Mouse (Mus musculus): Measurements from ENCODE around the gene Srsf4. TPM values are rescaled to one million over a fixed set of nuclear protein-coding genes. Genes with fewer than 3 reads are reported as not detected.

The Srsf4 gene
- polyA plus RNA-seq, 1 experiment from 2014 or later, result 39.6 TPM

DNA sequence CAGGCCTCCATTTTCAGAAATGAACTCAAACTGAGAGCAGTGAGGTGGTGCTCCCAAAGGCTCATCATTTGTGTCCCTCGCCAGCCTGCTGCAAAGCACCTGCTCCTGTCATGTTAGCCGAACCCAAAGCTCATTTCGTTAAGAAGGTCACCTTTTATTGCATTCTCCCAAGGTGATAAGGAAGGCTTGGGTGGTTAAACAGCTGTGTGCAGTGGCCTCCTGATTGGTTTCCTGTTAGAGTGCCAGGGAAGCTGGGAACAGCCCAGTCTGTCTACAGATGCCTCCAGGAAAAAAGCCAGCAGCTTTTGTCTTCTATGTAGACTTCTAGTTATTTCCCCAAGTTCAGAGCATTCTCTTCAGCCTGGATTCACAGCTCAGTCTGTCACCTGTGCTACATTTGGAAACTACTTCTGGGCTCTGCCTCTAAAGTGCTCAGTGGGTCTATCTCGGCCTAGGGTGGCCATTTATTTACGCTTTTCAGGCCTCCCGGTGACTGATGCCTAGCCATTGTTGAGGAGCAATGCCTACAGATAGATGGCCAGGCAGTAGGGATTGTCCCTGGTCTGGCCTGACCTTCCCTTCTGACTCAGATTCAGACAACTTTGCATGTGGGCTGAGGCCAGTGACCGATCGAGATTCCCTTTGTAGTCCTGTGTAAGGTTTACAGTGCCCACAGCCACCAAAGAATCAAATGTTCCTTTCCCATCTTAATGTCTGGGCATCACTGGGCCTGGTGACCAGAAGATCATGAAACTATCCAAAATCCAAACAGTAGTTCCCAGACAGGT lies 27.2 kb upstream of the Srsf4 start:
- 89% methylated on average over 8 of the region's 8 CpGs for WGBS (ENCODE audit: missing documents)
- H3K79me2 ChIP-seq (ENCODE audit: inconsistent target), result peaks cover 15% of the 10 kb centered on the region; the same call in 1 of the 2 replicates
- no peaks in the 10 kb centered on the region for H3K36me3 ChIP-seq (ENCODE audit: inconsistent target)
- no peak overlapping the region for H3K27ac ChIP-seq
- H3K4me3 ChIP-seq (ENCODE audit: inconsistent target), result no peak overlapping the region

GRCm38 (mm10) chr4:131848082-131848481 lies 25.3 kb upstream of the Srsf4 start:
- WGBS (ENCODE audit: missing documents), result 99% methylated on average over 6 of the region's 6 CpGs
- Histone ChIP-seq H3K27ac (no peak overlapping the region), H3K79me2 (ENCODE audit: inconsistent target) (peaks cover 15% of the 10 kb centered on the region; the same call in 1 of the 2 replicates), H3K36me3 (ENCODE audit: inconsistent target) (no peaks in the 10 kb centered on the region), H3K4me3 (ENCODE audit: inconsistent target) (no peak overlapping the region)

GRCm38 (mm10) chr4:131849986-131850638 lies 23.3 kb upstream of the Srsf4 start:
- Histone ChIP-seq H3K27ac (no peak overlapping the region), H3K79me2 (ENCODE audit: inconsistent target) (no peaks in the 10 kb centered on the region)
- WGBS (ENCODE audit: missing documents), result 31% methylated on average over 5 of the region's 5 CpGs

GRCm38 (mm10) chr4:131854950-131855349 lies 18.5 kb upstream of the Srsf4 start:
- Histone ChIP-seq H3K27ac (no peak overlapping the region), H3K36me3 (ENCODE audit: inconsistent target) (no peaks in the 10 kb centered on the region)

More at GRCm38 (mm10) chr4:131849986-131850638, 23.3 kb upstream of the Srsf4 start:
- Histone ChIP-seq H3K36me3 (ENCODE audit: inconsistent target) (no peaks in the 10 kb centered on the region), H3K4me3 (ENCODE audit: inconsistent target) (no peak overlapping the region)

DNA sequence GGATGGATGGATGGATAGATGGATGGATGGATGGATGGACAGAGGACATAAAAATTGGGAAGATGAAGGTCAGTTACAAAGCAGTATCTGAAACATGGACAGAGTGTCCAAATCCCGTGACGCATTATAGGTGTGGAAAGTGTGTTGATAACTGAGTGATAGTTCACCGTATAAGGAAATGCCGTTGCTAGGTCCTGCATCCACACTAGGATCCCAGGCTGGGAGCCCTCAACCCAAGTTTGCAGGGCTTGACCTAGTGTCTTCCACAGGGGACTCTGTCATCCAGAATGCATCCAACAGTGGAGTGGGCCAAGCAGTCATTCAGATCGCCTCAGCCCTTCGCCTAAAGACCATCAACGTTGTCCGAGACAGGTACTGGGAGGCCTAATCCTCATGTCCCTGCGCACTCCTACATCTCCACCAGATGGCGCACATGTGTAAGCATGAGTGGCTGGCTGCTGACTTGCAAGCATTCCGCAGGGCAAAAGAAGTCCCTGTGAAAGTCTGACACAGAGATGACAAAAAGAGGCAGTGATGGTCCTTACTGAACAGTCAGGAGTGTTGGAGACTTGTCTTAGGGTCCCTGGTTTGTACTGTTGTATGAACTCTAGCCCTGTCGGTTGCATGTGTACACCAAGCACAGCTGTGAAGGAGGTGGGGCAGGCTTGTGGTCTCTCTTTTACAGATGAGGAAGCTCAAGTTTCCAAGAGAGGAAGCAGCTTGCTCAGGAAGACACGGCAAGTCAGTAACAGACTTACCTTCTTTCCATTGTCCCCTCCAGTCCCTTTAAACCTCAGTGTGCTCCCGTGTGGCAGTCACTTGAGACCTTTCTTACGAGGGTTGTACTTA lies 12.7 kb upstream of the Srsf4 start:
- 28% methylated on average over 15 of the region's 15 CpGs for WGBS (ENCODE audit: missing documents)

More at GRCm38 (mm10) chr4:131854950-131855349, 18.5 kb upstream of the Srsf4 start:
- WGBS (ENCODE audit: missing documents), result 10% methylated on average over 5 of the region's 5 CpGs
- Histone ChIP-seq H3K4me3 (ENCODE audit: inconsistent target) (no peak overlapping the region), H3K79me2 (ENCODE audit: inconsistent target) (no peaks in the 10 kb centered on the region)

GRCm38 (mm10) chr4:131861341-131861739 lies 12.1 kb upstream of the Srsf4 start:
- no peaks in the 10 kb centered on the region for H3K79me2 ChIP-seq (ENCODE audit: inconsistent target)
- H3K4me3 ChIP-seq (ENCODE audit: inconsistent target), result no peak overlapping the region; the same call in 1 of the 2 replicates
- WGBS (ENCODE audit: missing documents), result 7% methylated on average over 3 of the region's 4 CpGs
- no peaks in the 10 kb centered on the region for H3K36me3 ChIP-seq (ENCODE audit: inconsistent target)
- peak overlapping the region; percentile 70 for H3K27ac ChIP-seq

More for the DNA sequence above, 12.7 kb upstream of the Srsf4 start:
- Histone ChIP-seq H3K79me2 (ENCODE audit: inconsistent target) (no peaks in the 10 kb centered on the region), H3K27ac (peak overlapping the region; percentile 70), H3K4me3 (ENCODE audit: inconsistent target) (no peak overlapping the region; the same call in 1 of the 2 replicates), H3K36me3 (ENCODE audit: inconsistent target) (no peaks in the 10 kb centered on the region)

GRCm38 (mm10) chr4:131872672-131873292 lies 635 bp upstream of the Srsf4 start:
- Histone ChIP-seq H3K27ac (peak overlapping the region; percentile 68), H3K4me3 (ENCODE audit: inconsistent target) (peak overlapping the region; percentile 49), H3K79me2 (ENCODE audit: inconsistent target) (peaks cover 38% of the 10 kb centered on the region), H3K36me3 (ENCODE audit: inconsistent target) (no peaks in the 10 kb centered on the region)
- 10% methylated on average over 11 of the region's 11 CpGs for WGBS (ENCODE audit: missing documents)

- WGBS (ENCODE audit: missing documents), result 0% methylated on average over 20 of the region's 20 CpGs
- H3K4me3 ChIP-seq (ENCODE audit: inconsistent target), result peak overlapping the region; percentile 77
- H3K79me2 ChIP-seq (ENCODE audit: inconsistent target), result peaks cover 52% of the 10 kb centered on the region
- H3K36me3 ChIP-seq (ENCODE audit: inconsistent target), result no peaks in the 10 kb centered on the region
- peak overlapping the region; percentile 74 for H3K27ac ChIP-seq
Measured at GRCm38 (mm10) chr4:131874169-131874536, 736 bp downstream of the Srsf4 start.

DNA sequence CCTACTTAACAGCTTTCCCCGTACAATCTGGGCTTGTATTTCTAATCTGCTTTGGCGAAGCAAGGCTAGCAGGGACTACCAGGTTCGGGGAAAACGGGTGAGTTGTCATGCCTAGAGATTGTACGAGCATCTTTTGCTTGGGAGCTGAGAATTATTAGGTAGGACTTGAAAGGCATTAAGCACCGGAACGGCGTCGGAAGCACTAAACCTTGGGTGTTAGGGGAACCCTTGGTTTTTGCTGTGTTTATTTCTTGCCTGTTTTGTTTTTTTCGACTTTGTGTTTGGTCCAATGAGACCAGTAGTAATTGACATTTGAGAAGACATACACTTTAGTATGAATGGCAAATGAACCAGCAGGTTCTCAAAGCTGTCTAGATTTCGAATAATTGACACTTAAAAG lies 1.1 kb downstream of the Srsf4 start:
- Histone ChIP-seq H3K27ac (peak overlapping the region; percentile 74), H3K79me2 (ENCODE audit: inconsistent target) (peaks cover 56% of the 10 kb centered on the region), H3K4me3 (ENCODE audit: inconsistent target) (peak overlapping the region; percentile 77), H3K36me3 (ENCODE audit: inconsistent target) (no peaks in the 10 kb centered on the region)
- WGBS (ENCODE audit: missing documents), result 1% methylated on average over 11 of the region's 11 CpGs

DNA sequence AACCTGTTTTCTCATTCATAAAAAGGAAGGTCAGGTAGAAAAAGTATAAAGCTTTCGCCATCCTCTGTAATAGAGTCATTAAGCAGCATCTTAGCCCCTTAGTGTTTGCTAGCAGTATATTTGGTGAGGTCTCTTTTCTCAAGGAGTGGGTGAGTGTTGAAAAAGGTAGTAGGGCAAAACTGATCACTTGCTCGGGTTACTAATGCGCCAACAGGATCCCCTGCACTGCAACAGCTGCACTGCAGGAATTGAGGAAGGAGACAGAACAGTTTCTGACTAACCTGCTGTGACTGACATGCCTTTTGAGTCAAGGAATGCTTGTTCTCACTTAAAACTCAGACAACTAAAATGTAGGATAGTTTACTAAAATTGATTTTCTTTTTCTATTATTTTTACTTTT lies 1.8 kb downstream of the Srsf4 start:
- no peaks in the 10 kb centered on the region for H3K36me3 ChIP-seq (ENCODE audit: inconsistent target)
- WGBS (ENCODE audit: missing documents), result 13% methylated on average over 3 of the region's 3 CpGs
- H3K27ac ChIP-seq, result peak overlapping the region; percentile 74; the same call in 1 of the 2 replicates
- peak overlapping the region; percentile 77 for H3K4me3 ChIP-seq (ENCODE audit: inconsistent target)
- peaks cover 63% of the 10 kb centered on the region for H3K79me2 ChIP-seq (ENCODE audit: inconsistent target)

GRCm38 (mm10) chr4:131876836-131877235 lies 3.4 kb downstream of the Srsf4 start:
- peaks cover 79% of the 10 kb centered on the region for H3K79me2 ChIP-seq (ENCODE audit: inconsistent target)
- no peak overlapping the region for H3K27ac ChIP-seq
- 64% methylated on average over 2 of the region's 2 CpGs for WGBS (ENCODE audit: missing documents)
- H3K36me3 ChIP-seq (ENCODE audit: inconsistent target), result no peaks in the 10 kb centered on the region
- no peak overlapping the region for H3K4me3 ChIP-seq (ENCODE audit: inconsistent target)

- 85% methylated on average over 1 of the region's 1 CpGs for WGBS (ENCODE audit: missing documents)
- peaks cover 3% of the 10 kb centered on the region; the same call in 1 of the 2 replicates for H3K36me3 ChIP-seq (ENCODE audit: inconsistent target)
- no peak overlapping the region for H3K27ac ChIP-seq
- no peak overlapping the region for H3K4me3 ChIP-seq (ENCODE audit: inconsistent target)
- H3K79me2 ChIP-seq (ENCODE audit: inconsistent target), result peaks cover 100% of the 10 kb centered on the region
Measured at GRCm38 (mm10) chr4:131879692-131880091, 6.3 kb downstream of the Srsf4 start.

DNA sequence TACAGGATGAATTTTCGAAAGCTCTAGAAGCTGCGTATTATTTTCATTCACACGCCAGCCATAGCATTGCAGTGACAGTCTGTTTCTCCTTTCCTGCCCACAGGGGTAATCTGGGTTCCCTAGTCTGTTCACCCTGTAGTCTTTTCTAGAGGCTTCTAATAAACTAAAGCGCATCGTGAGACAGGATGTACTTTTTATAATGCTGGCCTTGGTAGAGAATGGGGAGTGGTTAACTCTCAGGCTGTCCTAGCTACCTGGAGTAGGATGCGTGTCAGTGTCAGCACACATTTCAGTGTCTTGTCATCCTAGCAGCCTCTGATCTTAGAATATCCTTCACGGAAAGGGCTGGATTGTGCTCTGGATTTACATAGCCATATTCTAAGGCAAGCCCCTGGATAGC lies 7.9 kb downstream of the Srsf4 start:
- Histone ChIP-seq H3K79me2 (ENCODE audit: inconsistent target) (peaks cover 100% of the 10 kb centered on the region), H3K27ac (no peak overlapping the region), H3K36me3 (ENCODE audit: inconsistent target) (peaks cover 19% of the 10 kb centered on the region; the same call in 1 of the 2 replicates), H3K4me3 (ENCODE audit: inconsistent target) (no peak overlapping the region)
- 83% methylated on average over 7 of the region's 7 CpGs for WGBS (ENCODE audit: missing documents)

- Histone ChIP-seq H3K27ac (no peak overlapping the region), H3K4me3 (ENCODE audit: inconsistent target) (no peak overlapping the region), H3K79me2 (ENCODE audit: inconsistent target) (peaks cover 100% of the 10 kb centered on the region), H3K36me3 (ENCODE audit: inconsistent target) (peaks cover 24% of the 10 kb centered on the region; the same call in 1 of the 2 replicates)
- 73% methylated on average over 6 of the region's 6 CpGs for WGBS (ENCODE audit: missing documents)
Measured at GRCm38 (mm10) chr4:131883571-131883970, 10.2 kb downstream of the Srsf4 start.

Measured in macrophage (primary cell).